Mouse (Mus musculus): Measurements from ENCODE around the gene Atp6v1d. TPM values are rescaled to one million over a fixed set of nuclear protein-coding genes. Genes with fewer than 3 reads are reported as not detected.

Atp6v1d gene
- polyA plus RNA-seq, 1 experiment from 2014 or later = 69.7 TPM

GRCm38 (mm10) chr12:78890062-78890461 is 28.6 kb upstream of the Atp6v1d start:
- H3K4me1 ChIP-seq (ENCODE audit: insufficient read depth, low read length) = no peaks in the 10 kb centered on the region
- WGBS = 82% methylated on average over 1 of the region's 1 CpGs
- H3K9me3 ChIP-seq (ENCODE audit: low read length) = no peaks in the 10 kb centered on the region
- H3K4me2 ChIP-seq (replicated peaks; ENCODE audit: low read depth, low read length) = no peak overlapping the region
- H3K36me3 ChIP-seq (ENCODE audit: insufficient read depth, low read length) = peaks cover 18% of the 10 kb centered on the region
- no peak overlapping the region for H3K27ac ChIP-seq (ENCODE audit: low read length)
- ATAC-seq (ENCODE audit: low FRiP score, low TSS enrichment) = no peak
- no peak overlapping the region for H3K9ac ChIP-seq (replicated peaks; ENCODE audit: low read length)
- H3K4me3 ChIP-seq (ENCODE audit: low read length) = no peak overlapping the region
- no peaks in the 10 kb centered on the region for H3K27me3 ChIP-seq (ENCODE audit: insufficient read depth, low read length)

- H3K36me3 ChIP-seq (ENCODE audit: insufficient read depth, low read length) = peaks cover 32% of the 10 kb centered on the region
- H3K27ac ChIP-seq (ENCODE audit: low read length) = no peak overlapping the region
- no peak overlapping the region for H3K9ac ChIP-seq (replicated peaks; ENCODE audit: low read length)
- ATAC-seq (ENCODE audit: low FRiP score, low TSS enrichment) = no peak
- no peak overlapping the region for H3K4me3 ChIP-seq (ENCODE audit: low read length)
- H3K9me3 ChIP-seq (ENCODE audit: low read length) = no peaks in the 10 kb centered on the region
- 95% methylated on average over 3 of the region's 3 CpGs for WGBS
- no peaks in the 10 kb centered on the region for H3K4me1 ChIP-seq (ENCODE audit: insufficient read depth, low read length)
- no peak overlapping the region for H3K4me2 ChIP-seq (replicated peaks; ENCODE audit: low read depth, low read length)
- H3K27me3 ChIP-seq (ENCODE audit: insufficient read depth, low read length) = no peaks in the 10 kb centered on the region
Observed at GRCm38 (mm10) chr12:78874581-78874980, 13.1 kb upstream of the Atp6v1d start.

GRCm38 (mm10) chr12:78868115-78868514 is 6.7 kb upstream of the Atp6v1d start:
- H3K4me2 ChIP-seq (replicated peaks; ENCODE audit: low read depth, low read length) = no peak overlapping the region
- peaks cover 23% of the 10 kb centered on the region for H3K36me3 ChIP-seq (ENCODE audit: insufficient read depth, low read length)
- WGBS = 88% methylated on average over 1 of the region's 1 CpGs

GRCm38 (mm10) chr12:78865434-78865833 is 4.0 kb upstream of the Atp6v1d start:
- ATAC-seq (ENCODE audit: low FRiP score, low TSS enrichment) = no peak
- no peaks in the 10 kb centered on the region for H3K9me3 ChIP-seq (ENCODE audit: low read length)
- no peak overlapping the region for H3K27ac ChIP-seq (ENCODE audit: low read length)
- H3K36me3 ChIP-seq (ENCODE audit: insufficient read depth, low read length) = peaks cover 22% of the 10 kb centered on the region; the same call in 1 of the 2 replicates
- H3K4me1 ChIP-seq (ENCODE audit: insufficient read depth, low read length) = peaks cover 15% of the 10 kb centered on the region
- H3K4me2 ChIP-seq (replicated peaks; ENCODE audit: low read depth, low read length) = no peak overlapping the region
- no peaks in the 10 kb centered on the region for H3K27me3 ChIP-seq (ENCODE audit: insufficient read depth, low read length)
- no peak overlapping the region for H3K9ac ChIP-seq (replicated peaks; ENCODE audit: low read length)
- 96% methylated on average over 1 of the region's 1 CpGs for WGBS
- no peak overlapping the region for H3K4me3 ChIP-seq (ENCODE audit: low read length)

More at GRCm38 (mm10) chr12:78868115-78868514, 6.7 kb upstream of the Atp6v1d start:
- Histone ChIP-seq H3K9ac (replicated peaks; ENCODE audit: low read length) (no peak overlapping the region), H3K9me3 (ENCODE audit: low read length) (no peaks in the 10 kb centered on the region), H3K27ac (ENCODE audit: low read length) (no peak overlapping the region), H3K4me3 (ENCODE audit: low read length) (no peak overlapping the region), H3K27me3 (ENCODE audit: insufficient read depth, low read length) (no peaks in the 10 kb centered on the region), H3K4me1 (ENCODE audit: insufficient read depth, low read length) (peaks cover 7% of the 10 kb centered on the region)
- no peak for ATAC-seq (ENCODE audit: low FRiP score, low TSS enrichment)

- peak overlapping the region; percentile 98 for H3K4me3 ChIP-seq (ENCODE audit: low read length)
- H3K27me3 ChIP-seq (ENCODE audit: insufficient read depth, low read length) = no peaks in the 10 kb centered on the region
- H3K36me3 ChIP-seq (ENCODE audit: insufficient read depth, low read length) = peaks cover 10% of the 10 kb centered on the region; the same call in 1 of the 2 replicates
- WGBS = under 1% methylated on average over 22 of the region's 22 CpGs
- H3K4me1 ChIP-seq (ENCODE audit: insufficient read depth, low read length) = peaks cover 18% of the 10 kb centered on the region
- H3K4me2 ChIP-seq (replicated peaks; ENCODE audit: low read depth, low read length) = peak overlapping the region; percentile 74
- peak overlapping the region; percentile 92 for H3K9ac ChIP-seq (replicated peaks; ENCODE audit: low read length)
- no peaks in the 10 kb centered on the region for H3K9me3 ChIP-seq (ENCODE audit: low read length)
- H3K27ac ChIP-seq (ENCODE audit: low read length) = peak overlapping the region; percentile 88
- ATAC-seq (ENCODE audit: low FRiP score, low TSS enrichment) = peak; percentile 50; the same call in 1 of the 2 replicates
Observed at GRCm38 (mm10) chr12:78862254-78862730, 854 bp upstream of the Atp6v1d start.

GRCm38 (mm10) chr12:78860921-78861495 is 430 bp downstream of the Atp6v1d start:
- under 1% methylated on average over 30 of the region's 30 CpGs for WGBS
- Histone ChIP-seq H3K4me3 (ENCODE audit: low read length) (peak overlapping the region; percentile 98), H3K9me3 (ENCODE audit: low read length) (no peaks in the 10 kb centered on the region)

GRCm38 (mm10) chr12:78848246-78848645 is 13.2 kb downstream of the Atp6v1d start:
- no peak for ATAC-seq (ENCODE audit: low FRiP score, low TSS enrichment)
- H3K4me3 ChIP-seq (ENCODE audit: low read length) = no peak overlapping the region
- H3K36me3 ChIP-seq (ENCODE audit: insufficient read depth, low read length) = peaks cover 17% of the 10 kb centered on the region; the same call in 1 of the 2 replicates
- 90% methylated on average over 4 of the region's 4 CpGs for WGBS
- H3K4me1 ChIP-seq (ENCODE audit: insufficient read depth, low read length) = no peaks in the 10 kb centered on the region
- no peaks in the 10 kb centered on the region for H3K9me3 ChIP-seq (ENCODE audit: low read length)
- H3K4me2 ChIP-seq (replicated peaks; ENCODE audit: low read depth, low read length) = no peak overlapping the region
- H3K27me3 ChIP-seq (ENCODE audit: insufficient read depth, low read length) = no peaks in the 10 kb centered on the region
- H3K27ac ChIP-seq (ENCODE audit: low read length) = no peak overlapping the region
- H3K9ac ChIP-seq (replicated peaks; ENCODE audit: low read length) = no peak overlapping the region

More at GRCm38 (mm10) chr12:78860921-78861495, 430 bp downstream of the Atp6v1d start:
- Histone ChIP-seq H3K9ac (replicated peaks; ENCODE audit: low read length) (peak overlapping the region; percentile 83), H3K27me3 (ENCODE audit: insufficient read depth, low read length) (no peaks in the 10 kb centered on the region), H3K36me3 (ENCODE audit: insufficient read depth, low read length) (peaks cover 11% of the 10 kb centered on the region; the same call in 1 of the 2 replicates), H3K27ac (ENCODE audit: low read length) (peak overlapping the region; percentile 76), H3K4me2 (replicated peaks; ENCODE audit: low read depth, low read length) (peak overlapping the region; percentile 85), H3K4me1 (ENCODE audit: insufficient read depth, low read length) (peaks cover 18% of the 10 kb centered on the region)
- ATAC-seq (ENCODE audit: low FRiP score, low TSS enrichment) = peak; percentile 0

- H3K4me1 ChIP-seq (ENCODE audit: insufficient read depth, low read length) = no peaks in the 10 kb centered on the region
- 91% methylated on average over 1 of the region's 1 CpGs for WGBS
- peaks cover 29% of the 10 kb centered on the region for H3K36me3 ChIP-seq (ENCODE audit: insufficient read depth, low read length)
- no peak overlapping the region for H3K4me3 ChIP-seq (ENCODE audit: low read length)
- no peaks in the 10 kb centered on the region for H3K27me3 ChIP-seq (ENCODE audit: insufficient read depth, low read length)
- ATAC-seq (ENCODE audit: low FRiP score, low TSS enrichment) = no peak
- no peaks in the 10 kb centered on the region for H3K9me3 ChIP-seq (ENCODE audit: low read length)
- H3K27ac ChIP-seq (ENCODE audit: low read length) = no peak overlapping the region
- H3K9ac ChIP-seq (replicated peaks; ENCODE audit: low read length) = no peak overlapping the region
- no peak overlapping the region for H3K4me2 ChIP-seq (replicated peaks; ENCODE audit: low read depth, low read length)
Observed at GRCm38 (mm10) chr12:78842429-78842828, 19.0 kb downstream of the Atp6v1d start.

- peaks cover 41% of the 10 kb centered on the region for H3K36me3 ChIP-seq (ENCODE audit: insufficient read depth, low read length)
- no peak for ATAC-seq (ENCODE audit: low FRiP score, low TSS enrichment)
- no peak overlapping the region for H3K27ac ChIP-seq (ENCODE audit: low read length)
- 89% methylated on average over 4 of the region's 4 CpGs for WGBS
- H3K4me2 ChIP-seq (replicated peaks; ENCODE audit: low read depth, low read length) = no peak overlapping the region
- no peaks in the 10 kb centered on the region for H3K4me1 ChIP-seq (ENCODE audit: insufficient read depth, low read length)
- H3K27me3 ChIP-seq (ENCODE audit: insufficient read depth, low read length) = no peaks in the 10 kb centered on the region
- H3K9ac ChIP-seq (replicated peaks; ENCODE audit: low read length) = no peak overlapping the region
- H3K4me3 ChIP-seq (ENCODE audit: low read length) = no peak overlapping the region
- H3K9me3 ChIP-seq (ENCODE audit: low read length) = no peaks in the 10 kb centered on the region
Observed at GRCm38 (mm10) chr12:78839906-78840305, 21.5 kb downstream of the Atp6v1d start.

GRCm38 (mm10) chr12:78834496-78834895 is 26.9 kb downstream of the Atp6v1d start:
- ATAC-seq (ENCODE audit: low FRiP score, low TSS enrichment) = no peak
- WGBS = 88% methylated on average over 2 of the region's 2 CpGs
- Histone ChIP-seq H3K9me3 (ENCODE audit: low read length) (no peaks in the 10 kb centered on the region), H3K4me1 (ENCODE audit: insufficient read depth, low read length) (no peaks in the 10 kb centered on the region), H3K27ac (ENCODE audit: low read length) (no peak overlapping the region), H3K36me3 (ENCODE audit: insufficient read depth, low read length) (peaks cover 32% of the 10 kb centered on the region), H3K4me3 (ENCODE audit: low read length) (no peak overlapping the region), H3K4me2 (replicated peaks; ENCODE audit: low read depth, low read length) (no peak overlapping the region), H3K9ac (replicated peaks; ENCODE audit: low read length) (no peak overlapping the region), H3K27me3 (ENCODE audit: insufficient read depth, low read length) (no peaks in the 10 kb centered on the region)
